Mouse (Mus musculus) forelimb bud, embryonic 11.5 days (tissue): ENCODE data around the gene Gm20388.
"Not testable (repeated sequence)": the region's sequence is repeated elsewhere in the genome, so short reads cannot be mapped to it uniquely, and the experiment has no call there.

ENCODE experiments used
- DNase-seq: peaks from one replicate; pipeline ENCODE4 v3.0.0-alpha.2; 2012; ENCODE audit warnings: low read depth, low spot score

The Gm20388 gene

GRCm38 (mm10) chr8:123450783-123451182, 3540.1 kb downstream of the Gm20388 start:
- no peak for DNase-seq

DNA sequence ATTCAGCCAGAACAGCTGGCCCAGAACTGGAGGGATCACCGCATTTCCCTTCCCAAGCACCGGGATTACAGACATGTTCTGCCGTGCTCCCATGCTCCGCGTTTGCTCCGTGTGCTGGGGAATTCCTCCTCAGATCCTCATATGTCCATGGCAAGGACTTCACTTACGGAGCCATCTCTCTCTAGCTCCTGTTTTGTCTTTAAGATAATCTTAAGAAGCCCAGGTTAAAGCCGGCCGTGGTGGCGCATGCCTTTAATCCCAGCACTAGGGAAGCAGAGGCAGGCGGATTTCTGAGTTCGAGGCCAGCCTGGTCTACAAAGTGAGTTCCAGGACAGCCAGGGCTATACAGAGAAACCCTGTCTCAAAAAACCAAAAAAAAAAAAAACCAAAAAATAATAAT, 3541.1 kb downstream of the Gm20388 start:
- DNase-seq, result not testable (repeated sequence)

GRCm38 (mm10) chr8:123452149-123452548, 3541.5 kb downstream of the Gm20388 start:
- DNase-seq, result no peak

GRCm38 (mm10) chr8:123453291-123453690, 3542.7 kb downstream of the Gm20388 start:
- no peak for DNase-seq

GRCm38 (mm10) chr8:123453951-123454350, 3543.3 kb downstream of the Gm20388 start:
- DNase-seq, result no peak

DNA sequence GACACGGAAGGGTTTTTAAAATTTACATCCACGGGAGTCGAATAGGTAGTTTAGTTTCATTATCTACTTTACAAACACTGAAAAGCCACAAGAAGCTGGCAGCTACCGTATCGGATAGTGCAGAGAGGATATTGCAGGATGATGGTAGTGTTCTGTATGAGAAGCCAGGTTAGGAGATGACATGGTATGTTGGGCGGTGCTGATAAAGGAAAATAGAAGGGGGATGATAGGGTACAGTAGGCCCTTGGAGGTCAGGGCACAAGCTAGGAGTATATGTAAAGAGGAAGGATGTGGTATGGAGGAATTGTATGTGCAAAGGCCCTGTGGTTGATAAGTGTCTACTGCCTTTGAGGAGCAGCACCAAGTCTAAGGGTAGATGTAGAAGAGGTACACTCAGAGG, 3543.9 kb downstream of the Gm20388 start:
- DNase-seq, result no peak

DNA sequence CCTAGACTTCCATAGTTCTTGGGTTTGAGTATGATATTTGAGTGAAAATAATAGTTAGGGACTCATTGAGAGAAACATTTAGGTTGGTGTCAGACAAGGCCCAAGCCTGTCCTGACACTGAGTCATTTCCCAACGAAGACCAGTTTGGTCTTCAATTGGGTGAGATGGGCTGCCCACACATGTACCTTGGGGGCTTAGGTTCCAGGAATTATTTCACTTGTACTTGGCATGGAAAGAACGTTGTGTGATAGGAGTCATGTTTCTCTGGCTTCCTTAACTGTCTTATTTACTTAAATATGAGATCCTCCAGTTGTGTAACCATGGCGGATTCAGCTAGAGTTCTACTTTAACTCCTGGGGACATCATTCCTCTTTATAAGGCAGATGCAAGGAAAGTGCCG, 3553.0 kb downstream of the Gm20388 start:
- no peak for DNase-seq

DNA sequence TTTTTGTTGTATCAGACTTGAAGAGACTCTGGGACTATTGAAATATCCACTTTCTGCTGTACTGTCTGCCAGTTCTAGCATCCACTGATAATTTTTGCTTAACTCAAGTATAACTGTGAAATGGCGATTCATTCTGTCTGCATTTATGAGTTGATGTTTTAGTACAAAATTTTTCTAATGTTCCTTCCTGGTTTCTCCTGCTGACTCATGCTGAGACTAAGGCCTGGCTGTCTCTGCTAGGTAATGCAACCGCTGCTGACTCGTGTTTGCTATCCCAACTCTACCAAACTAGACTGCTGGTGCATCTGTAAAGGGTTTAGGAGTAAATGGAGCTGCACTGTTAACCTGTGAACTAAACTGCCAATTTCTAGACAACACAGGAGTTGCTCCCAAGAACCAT, 3556.8 kb downstream of the Gm20388 start:
- no peak for DNase-seq

DNA sequence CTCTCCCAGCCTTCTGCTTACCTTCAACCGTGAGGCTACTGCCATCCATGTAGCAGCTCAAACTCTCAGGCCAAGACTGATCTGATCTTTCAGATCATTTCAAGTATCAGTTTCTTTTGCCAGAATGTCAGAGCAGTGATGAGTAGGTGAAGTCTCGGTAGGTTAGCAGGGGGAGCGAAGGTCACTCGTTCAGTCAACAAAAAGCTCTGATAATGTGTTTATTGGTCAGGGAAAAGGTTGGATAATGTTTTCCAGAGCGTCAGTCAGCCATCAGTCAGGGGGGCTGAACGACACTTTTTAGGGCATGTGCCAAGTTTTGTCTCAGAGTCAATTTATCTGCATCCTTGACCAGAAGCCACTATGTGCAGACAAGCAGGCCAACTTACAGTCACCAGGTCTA, 3562.3 kb downstream of the Gm20388 start:
- not testable (repeated sequence) for DNase-seq

DNA sequence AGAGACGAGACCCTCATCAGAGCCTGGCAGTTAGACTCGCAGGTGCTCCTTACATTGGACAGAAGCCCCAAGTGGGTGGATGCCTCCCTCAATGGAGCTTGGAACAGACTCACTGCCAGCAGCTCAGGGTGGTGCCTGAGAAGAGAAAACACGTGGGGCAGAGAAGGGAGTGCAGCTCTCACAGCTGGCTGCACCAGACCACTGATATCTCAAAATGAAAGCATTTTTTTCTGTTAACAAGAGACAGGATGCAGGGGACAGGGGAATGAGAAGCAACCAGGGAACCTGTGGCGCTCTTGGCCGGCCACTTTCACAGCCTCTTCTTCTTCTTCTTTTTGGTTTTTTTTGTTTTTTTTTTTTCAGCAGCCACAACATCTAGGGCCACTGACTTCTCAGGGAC, 3563.9 kb downstream of the Gm20388 start:
- DNase-seq, result not testable (repeated sequence)

GRCm38 (mm10) chr8:123476911-123477736, 3566.5 kb downstream of the Gm20388 start:
- peak; percentile 7 for DNase-seq

DNA sequence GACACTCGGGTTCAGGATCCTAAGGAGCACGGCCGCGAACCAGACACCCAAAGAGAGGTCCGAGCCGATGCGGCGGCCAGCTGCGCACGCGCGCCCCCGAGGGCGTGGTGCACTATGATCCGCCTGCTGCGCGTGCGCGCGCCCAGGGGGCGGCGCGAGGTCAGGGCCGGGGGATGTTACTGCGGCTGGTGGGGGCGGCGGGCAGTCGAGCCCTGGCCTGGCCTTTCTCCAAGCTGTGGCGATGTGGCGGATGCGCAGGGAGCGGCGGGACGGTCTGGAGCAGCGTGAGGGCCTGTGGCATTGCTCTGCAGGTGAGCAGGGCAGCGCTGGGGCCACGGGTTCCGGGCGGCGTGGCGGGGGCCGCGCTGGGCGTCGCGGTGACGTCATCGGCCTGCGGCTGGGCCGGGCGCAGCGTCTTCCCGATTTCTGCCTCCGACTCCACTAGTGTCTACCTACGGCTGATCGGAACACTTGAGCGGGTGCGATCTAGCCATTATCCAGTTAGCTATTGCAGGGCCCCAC, 3567.2 kb downstream of the Gm20388 start, which contains the start of gene Afg3l1:
Gene Afg3l1 (plus strand): TSS at position 167 of the 522 bp plus-strand sequence.
- peak; percentile 93 for DNase-seq

GRCm38 (mm10) chr8:123478456-123479218, 3568.0 kb downstream of the Gm20388 start:
- DNase-seq, result no peak

GRCm38 (mm10) chr8:123482627-123483026, 3572.0 kb downstream of the Gm20388 start:
- DNase-seq, result no peak

GRCm38 (mm10) chr8:123491280-123492075, 3580.8 kb downstream of the Gm20388 start:
- DNase-seq, result no peak

GRCm38 (mm10) chr8:123492898-123493297, 3582.3 kb downstream of the Gm20388 start:
- no peak for DNase-seq

DNA sequence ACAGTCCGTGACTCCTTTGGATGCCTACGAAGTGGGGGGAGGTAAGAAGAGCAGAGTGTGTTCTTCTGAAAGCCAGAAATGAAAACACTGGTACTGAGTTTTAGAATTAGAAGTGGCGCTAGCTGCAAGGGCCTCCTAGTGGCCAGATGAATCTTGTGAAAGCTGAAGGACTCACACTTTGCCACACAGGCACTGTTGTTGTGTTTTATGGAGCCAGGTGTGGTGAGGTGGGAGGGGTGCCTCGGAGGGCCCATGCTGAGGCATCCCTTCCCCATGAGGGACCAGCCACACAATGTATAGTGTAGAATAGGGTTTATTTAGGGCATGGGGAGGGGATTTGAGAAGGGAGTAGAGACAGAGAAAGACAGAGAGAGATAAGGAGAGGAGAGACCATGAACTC, 3587.1 kb downstream of the Gm20388 start:
- DNase-seq, result no peak

GRCm38 (mm10) chr8:123498963-123499362, 3588.3 kb downstream of the Gm20388 start:
- DNase-seq, result no peak

DNA sequence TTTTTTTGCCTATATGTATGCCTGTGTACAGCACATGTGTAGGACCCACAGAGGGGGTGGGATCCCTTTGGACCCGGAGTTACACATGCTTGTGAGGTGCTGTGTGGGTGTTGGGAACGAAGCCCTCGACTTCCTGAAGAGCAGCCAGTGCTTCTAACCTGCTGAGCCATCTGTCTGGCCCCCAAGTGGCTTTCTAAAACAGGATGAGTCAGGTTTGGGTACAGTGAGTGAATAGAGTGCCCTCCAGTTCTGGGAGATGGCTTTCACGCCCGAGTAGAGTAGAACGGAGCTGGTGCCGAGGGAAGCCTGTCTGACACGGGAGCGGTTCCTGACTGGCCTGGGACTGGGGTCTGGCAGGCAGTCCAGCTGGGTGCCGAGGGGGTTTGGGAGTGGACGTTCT, 3588.9 kb downstream of the Gm20388 start:
- DNase-seq, result no peak

- DNase-seq, result no peak
Observed at GRCm38 (mm10) chr8:123502192-123502591, 3591.6 kb downstream of the Gm20388 start.

- DNase-seq, result no peak
Observed at GRCm38 (mm10) chr8:123503801-123504467, 3593.3 kb downstream of the Gm20388 start.
